Mouse (Mus musculus) forebrain, embryonic 11.5 days (tissue): ENCODE measurements around the gene Oxct2a. TPM values are rescaled to one million over a fixed set of nuclear protein-coding genes. Genes with fewer than 3 reads are reported as not detected.
"Not testable (repeated sequence)": the region's sequence is repeated elsewhere in the genome, so short reads cannot be mapped to it uniquely, and the experiment has no call there.

ENCODE experiments used
- ATAC-seq: fragments of 200-750 bp; cut with Nextera tagmentation; replicated peaks from 2 replicates; pipeline ENCODE4 v1.8.0; 2017; ENCODE audit warnings: moderate TSS enrichment; ENCODE audit not compliant: low FRiP score
- DNase-seq: peaks from one replicate; pipeline ENCODE4 v3.0.0-alpha.2; 2017; ENCODE audit warnings: low spot score
- H3K27ac ChIP-seq: fragments of 300-500 bp; sonication (generic); 2 replicates; pipeline ENCODE4 v1.5.1; 2014; ENCODE audit warnings: low read depth, low read length
- H3K27me3 ChIP-seq: fragments of 300-500 bp; sonication (generic); 2 replicates; pipeline ENCODE4 v1.6.1; 2014; ENCODE audit warnings: mild to moderate bottlenecking, low read length, mixed read lengths; ENCODE audit not compliant: control insufficient read depth, insufficient read depth
- H3K36me3 ChIP-seq: fragments of 300-500 bp; sonication (generic); 2 replicates; pipeline ENCODE4 v1.6.1; 2014; ENCODE audit warnings: mild to moderate bottlenecking, low read length, moderate library complexity, mixed read lengths; ENCODE audit not compliant: control insufficient read depth, insufficient read depth
- H3K4me1 ChIP-seq: fragments of 300-500 bp; sonication (generic); replicated peaks from 2 replicates; pipeline ENCODE4 v1.6.1; 2014; ENCODE audit warnings: low read length, mixed read lengths; ENCODE audit not compliant: control insufficient read depth, insufficient read depth
- H3K4me2 ChIP-seq: fragments of 300-500 bp; sonication (generic); 2 replicates; pipeline ENCODE4 v1.6.1; 2014; ENCODE audit warnings: low read depth, mild to moderate bottlenecking, low read length, moderate library complexity, mixed read lengths; ENCODE audit not compliant: severe bottlenecking
- H3K4me3 ChIP-seq: fragments of 300-500 bp; sonication (generic); 2 replicates; pipeline ENCODE4 v1.5.1; 2014; ENCODE audit warnings: low read depth, low read length
- H3K9ac ChIP-seq: fragments of 300-500 bp; sonication (generic); 2 replicates; pipeline ENCODE4 v1.6.1; 2014; ENCODE audit warnings: low read length
- H3K9me3 ChIP-seq: fragments of 300-500 bp; sonication (generic); 2 replicates; pipeline ENCODE4 v1.6.1; 2016; ENCODE audit warnings: low read length, mixed read lengths; ENCODE audit not compliant: control insufficient read depth
- WGBS: fragments of 180-500 bp; shearing (Covaris S2); extraction: QIAGEN DNeasy Blood & Tissue Kit; methylation state at CpG from one replicate; pipeline ENCODE4 v1.1.7; 2014; 5-methylcytosine and 5-hydroxymethylcytosine counted together
- polyA plus RNA-seq: library from polyadenylated mRNA; unstranded; fragments of >200 nt; fragmentation: Nextera tagmentation; extraction: Ambion mirVana; gene quantifications from 2 replicates; pipeline ENCODE4 v1.2.1, GENCODE M21; 2014

Oxct2a gene
- polyA plus RNA-seq, 1 experiment from 2014 or later, result not detected

- no peak overlapping the region for H3K27ac ChIP-seq
- peak overlapping the region; percentile 87 for H3K4me2 ChIP-seq
- H3K27me3 ChIP-seq, result peaks cover 37% of the 10 kb centered on the region
- ATAC-seq (peak; percentile 49), DNase-seq (no peak)
- peaks cover 4% of the 10 kb centered on the region for H3K4me1 ChIP-seq
- H3K4me3 ChIP-seq, result peak overlapping the region; percentile 49
- no peaks in the 10 kb centered on the region; the same call in 1 of the 2 replicates for H3K36me3 ChIP-seq
- H3K9ac ChIP-seq, result peak overlapping the region; percentile 23; the same call in 1 of the 2 replicates
- H3K9me3 ChIP-seq, result no peaks in the 10 kb centered on the region
- WGBS, result 2% methylated on average over 43 of the region's 43 CpGs
These were observed 18.7 kb upstream of the Oxct2a start for GRCm38 (mm10) chr4:123342091-123342641.

GRCm38 (mm10) chr4:123340232-123340631 is 16.8 kb upstream of the Oxct2a start:
- no peak for ATAC-seq
- Histone ChIP-seq H3K27ac (no peak overlapping the region), H3K9ac (no peak overlapping the region), H3K4me2 (no peak overlapping the region), H3K36me3 (no peaks in the 10 kb centered on the region), H3K4me3 (no peak overlapping the region), H3K27me3 (peaks cover 37% of the 10 kb centered on the region), H3K9me3 (no peaks in the 10 kb centered on the region), H3K4me1 (peaks cover 4% of the 10 kb centered on the region)
- DNase-seq, result no peak
- 71% methylated on average over 5 of the region's 5 CpGs for WGBS

- no peak overlapping the region for H3K4me3 ChIP-seq
- H3K27ac ChIP-seq, result no peak overlapping the region
- peaks cover 24% of the 10 kb centered on the region for H3K27me3 ChIP-seq
- no peak for ATAC-seq
- no peak for DNase-seq
- peaks cover 4% of the 10 kb centered on the region; the same call in 1 of the 2 replicates for H3K4me1 ChIP-seq
- no peak overlapping the region for H3K4me2 ChIP-seq
- WGBS, result 88% methylated on average over 4 of the region's 4 CpGs
- no peaks in the 10 kb centered on the region for H3K36me3 ChIP-seq
- no peaks in the 10 kb centered on the region; the same call in 1 of the 2 replicates for H3K9me3 ChIP-seq
- H3K9ac ChIP-seq, result no peak overlapping the region
These were observed 14.3 kb upstream of the Oxct2a start for GRCm38 (mm10) chr4:123337693-123338092.

GRCm38 (mm10) chr4:123335796-123336585 is 12.6 kb upstream of the Oxct2a start:
- Histone ChIP-seq H3K27ac (no peak overlapping the region), H3K27me3 (peaks cover 8% of the 10 kb centered on the region; the same call in 1 of the 2 replicates), H3K4me1 (no peaks in the 10 kb centered on the region), H3K9me3 (no peaks in the 10 kb centered on the region; the same call in 1 of the 2 replicates), H3K4me2 (no peak overlapping the region), H3K4me3 (no peak overlapping the region), H3K9ac (no peak overlapping the region), H3K36me3 (no peaks in the 10 kb centered on the region)
- 71% methylated on average over 14 of the region's 14 CpGs for WGBS
- DNase-seq (no peak), ATAC-seq (no peak)

- H3K27me3 ChIP-seq, H3K4me1 ChIP-seq, H3K36me3 ChIP-seq, H3K27ac ChIP-seq, H3K9ac ChIP-seq, ATAC-seq, H3K4me3 ChIP-seq, H3K4me2 ChIP-seq, H3K9me3 ChIP-seq, DNase-seq: not testable (repeated sequence)
- 82% methylated on average over 10 of the region's 10 CpGs for WGBS
These were observed 11.8 kb upstream of the Oxct2a start for GRCm38 (mm10) chr4:123335244-123335643.

GRCm38 (mm10) chr4:123334177-123334576 is 10.7 kb upstream of the Oxct2a start:
- Histone ChIP-seq H3K27ac (no peak overlapping the region), H3K9me3 (no peaks in the 10 kb centered on the region; the same call in 1 of the 2 replicates), H3K27me3 (no peaks in the 10 kb centered on the region), H3K4me2 (no peak overlapping the region), H3K36me3 (no peaks in the 10 kb centered on the region), H3K9ac (no peak overlapping the region), H3K4me3 (no peak overlapping the region), H3K4me1 (no peaks in the 10 kb centered on the region)
- ATAC-seq (no peak), DNase-seq (no peak)
- WGBS, result 66% methylated on average over 3 of the region's 3 CpGs

- ATAC-seq (no peak), DNase-seq (no peak)
- no peaks in the 10 kb centered on the region for H3K27me3 ChIP-seq
- no peaks in the 10 kb centered on the region for H3K4me1 ChIP-seq
- no peaks in the 10 kb centered on the region for H3K36me3 ChIP-seq
- no peaks in the 10 kb centered on the region; the same call in 1 of the 2 replicates for H3K9me3 ChIP-seq
- WGBS, result 92% methylated on average over 4 of the region's 4 CpGs
- H3K4me3 ChIP-seq, result no peak overlapping the region
- no peak overlapping the region for H3K27ac ChIP-seq
- no peak overlapping the region for H3K4me2 ChIP-seq
- no peak overlapping the region for H3K9ac ChIP-seq
These were observed 9.7 kb upstream of the Oxct2a start for GRCm38 (mm10) chr4:123333151-123333550.

GRCm38 (mm10) chr4:123331961-123332360 is 8.5 kb upstream of the Oxct2a start:
- DNase-seq, H3K27ac ChIP-seq, H3K9ac ChIP-seq, H3K4me2 ChIP-seq, H3K4me1 ChIP-seq, H3K36me3 ChIP-seq, ATAC-seq, H3K9me3 ChIP-seq, H3K4me3 ChIP-seq, H3K27me3 ChIP-seq: not testable (repeated sequence)
- 75% methylated on average over 1 of the region's 1 CpGs for WGBS
